Mouse (Mus musculus) CD4-positive helper T cell, adult 2 months (primary cell): ENCODE data around the gene Zpbp.

Experiments
- DNase-seq: peaks from one replicate; pipeline ENCODE4 v3.0.0-alpha.2; 2012; ENCODE audit warnings: low read depth, missing footprints, low spot score

Gene Zpbp

GRCm38 (mm10) chr11:11461635-11462560 lies at the start of gene Zpbp, which contains the start of gene Spata48:
Zpbp (minus strand) TSS chr11:11462408.
Spata48 (plus strand) TSS chr11:11462094.
- DNase-seq: peak; percentile 95

- DNase-seq: no peak
Observed at GRCm38 (mm10) chr11:11509413-11509812, 47.2 kb upstream of the Zpbp start.

- peak; percentile 87 for DNase-seq
Observed at GRCm38 (mm10) chr11:11506187-11506586, 44.0 kb upstream of the Zpbp start.

- peak; percentile 72 for DNase-seq
Observed at GRCm38 (mm10) chr11:11499944-11500343, 37.7 kb upstream of the Zpbp start.

GRCm38 (mm10) chr11:11495697-11496096 lies 33.5 kb upstream of the Zpbp start:
- DNase-seq: no peak

GRCm38 (mm10) chr11:11492044-11492443 lies 29.8 kb upstream of the Zpbp start:
- no peak for DNase-seq

GRCm38 (mm10) chr11:11484378-11484777 lies 22.2 kb upstream of the Zpbp start:
- DNase-seq: no peak

GRCm38 (mm10) chr11:11468924-11469323 lies 6.7 kb upstream of the Zpbp start:
- DNase-seq: no peak

GRCm38 (mm10) chr11:11462561-11462890 lies 318 bp upstream of the Zpbp start:
- no peak for DNase-seq

GRCm38 (mm10) chr11:11455037-11455436 lies 7.2 kb downstream of the Zpbp start:
- peak; percentile 52 for DNase-seq

- no peak for DNase-seq
Observed at GRCm38 (mm10) chr11:11417356-11417755, 44.9 kb downstream of the Zpbp start.

- no peak for DNase-seq
Observed at GRCm38 (mm10) chr11:11414188-11414587, 48.0 kb downstream of the Zpbp start.

- DNase-seq: peak; percentile 13
Observed at GRCm38 (mm10) chr11:11394686-11395085, 67.5 kb downstream of the Zpbp start.

GRCm38 (mm10) chr11:11393164-11393563 lies 69.0 kb downstream of the Zpbp start:
- no peak for DNase-seq

- DNase-seq: no peak
Observed at GRCm38 (mm10) chr11:11371305-11371704, 90.9 kb downstream of the Zpbp start.

- DNase-seq: no peak
Observed at GRCm38 (mm10) chr11:11283512-11283911, 178.7 kb downstream of the Zpbp start.

GRCm38 (mm10) chr11:11280128-11280527 lies 182.1 kb downstream of the Zpbp start:
- no peak for DNase-seq

GRCm38 (mm10) chr11:11257348-11257747 lies 204.9 kb downstream of the Zpbp start:
- DNase-seq: no peak

GRCm38 (mm10) chr11:11242694-11243377 lies 219.4 kb downstream of the Zpbp start:
- DNase-seq: no peak

GRCm38 (mm10) chr11:11239346-11239745 lies 222.9 kb downstream of the Zpbp start:
- peak; percentile 4 for DNase-seq
